Mouse (Mus musculus) olfactory bulb, adult 2 months (tissue): Measurements from ENCODE around the gene Saal1. TPM values are rescaled to one million over a fixed set of nuclear protein-coding genes. Genes with fewer than 3 reads are reported as not detected.
A peak's percentile ranks its signal among the peaks of the same experiment; 100 is the strongest.
"Not testable (repeated sequence)": the region's sequence is repeated elsewhere in the genome, so short reads cannot be mapped to it uniquely, and the experiment has no call there.

ENCODE experiments used
- H3K27ac ChIP-seq: fragments of 200-500 bp; 2 replicates; pipeline ENCODE4 v1.5.1; 2012; ENCODE audit warnings: low read depth, low read length; ENCODE audit not compliant: insufficient read depth
- H3K4me1 ChIP-seq: fragments of 200-500 bp; 2 replicates; pipeline ENCODE4 v1.6.1; 2012; ENCODE audit warnings: low read length; ENCODE audit not compliant: control insufficient read depth, insufficient read depth
- H3K4me3 ChIP-seq: fragments of 200-500 bp; 2 replicates; pipeline ENCODE4 v1.5.1; 2012; ENCODE audit warnings: mild to moderate bottlenecking, low read depth, low read length, moderate library complexity; ENCODE audit not compliant: insufficient read depth
- CTCF ChIP-seq: fragments of 200-500 bp; IDR thresholded peaks from 2 replicates; pipeline ENCODE4 v1.5.1; 2012; ENCODE audit warnings: low read depth, mild to moderate bottlenecking, low read length, moderate library complexity; ENCODE audit not compliant: insufficient read depth
- POLR2A ChIP-seq: fragments of 200-500 bp; IDR thresholded peaks from 2 replicates; pipeline ENCODE4 v1.6.1; 2012; ENCODE audit warnings: mild to moderate bottlenecking, low read depth, low read length, moderate library complexity; ENCODE audit not compliant: insufficient read depth
- WGBS: fragments of 180-500 bp; shearing (Covaris S2); methylation state at CpG from one replicate; pipeline ENCODE4 v1.1.7; 2018; 5-methylcytosine and 5-hydroxymethylcytosine counted together
- polyA plus RNA-seq: library from polyadenylated mRNA; stranded (reverse); fragments of >200 nt; gene quantifications from 2 replicates; pipeline ENCODE4 v1.2.4, GENCODE M21; 2012; ENCODE audit warnings: low replicate concordance; ENCODE audit not compliant: missing spikeins, insufficient read depth, insufficient read length

Saal1 gene
- not detected in 2 replicates for polyA plus RNA-seq

GRCm38 (mm10) chr7:46710390-46710844, at the start of gene Saal1:
Saal1 (minus strand) TSS chr7:46710680.
- Histone ChIP-seq H3K27ac (peak within 1 kb of the TSS; percentile 52; the same call in 1 of the 2 replicates), H3K4me3 (peak within 1 kb of the TSS; percentile 71), H3K4me1 (no peaks in the 10 kb centered on the region)
- TF ChIP-seq POLR2A (peak; percentile 46; the same call in 1 of the 2 replicates), CTCF (peak; percentile 89)
- under 1% methylated on average over 38 of the region's 38 CpGs for WGBS

- Histone ChIP-seq H3K27ac (no peak within 1 kb of the TSS), H3K4me3 (no peak within 1 kb of the TSS), H3K4me1 (0 out of 2 replicates have a peak, but pooled peaks cover 6% of the 10 kb centered on the region)
- WGBS = 79% methylated on average over 3 of the region's 3 CpGs
- TF ChIP-seq POLR2A = no peak
- TF ChIP-seq CTCF = no peak
Observed at GRCm38 (mm10) chr7:46751490-46751889, 41.0 kb upstream of the Saal1 start, which contains the start of gene Saa2. Saa2 (plus strand) TSS chr7:46751790.

- no peak overlapping the region for H3K27ac ChIP-seq
- WGBS = 33% methylated on average over 3 of the region's 3 CpGs
- H3K4me3 ChIP-seq = no peak overlapping the region
- no peak for TF ChIP-seq POLR2A
- TF ChIP-seq CTCF = no peak
- H3K4me1 ChIP-seq = 0 out of 2 replicates have a peak, but pooled peaks cover 6% of the 10 kb centered on the region
Observed at GRCm38 (mm10) chr7:46748459-46748858, 38.0 kb upstream of the Saal1 start.

GRCm38 (mm10) chr7:46746381-46746780, 35.9 kb upstream of the Saal1 start:
- no peak overlapping the region for H3K4me3 ChIP-seq
- no peak for TF ChIP-seq POLR2A
- no peak for TF ChIP-seq CTCF
- WGBS = 90% methylated on average over 7 of the region's 7 CpGs
- no peak overlapping the region for H3K27ac ChIP-seq
- 0 out of 2 replicates have a peak, but pooled peaks cover 3% of the 10 kb centered on the region for H3K4me1 ChIP-seq

GRCm38 (mm10) chr7:46745816-46746215, 35.3 kb upstream of the Saal1 start:
- 80% methylated on average over 3 of the region's 3 CpGs for WGBS
- no peak overlapping the region for H3K27ac ChIP-seq

GRCm38 (mm10) chr7:46742880-46743279, 32.4 kb upstream of the Saal1 start, which contains the start of gene Saa1:
Saa1 (minus strand) TSS chr7:46742980.
- not testable (repeated sequence) for H3K4me3 ChIP-seq, H3K27ac ChIP-seq, H3K4me1 ChIP-seq
- WGBS = 85% methylated on average over 3 of the region's 3 CpGs

More at GRCm38 (mm10) chr7:46745816-46746215, 35.3 kb upstream of the Saal1 start:
- no peak overlapping the region for H3K4me3 ChIP-seq
- H3K4me1 ChIP-seq = 0 out of 2 replicates have a peak, but pooled peaks cover 3% of the 10 kb centered on the region
- no peak for TF ChIP-seq POLR2A
- TF ChIP-seq CTCF = no peak

- not testable (repeated sequence) for H3K4me3 ChIP-seq, H3K27ac ChIP-seq, H3K4me1 ChIP-seq
- 83% methylated on average over 5 of the region's 5 CpGs for WGBS
Observed at GRCm38 (mm10) chr7:46740041-46740440, 29.6 kb upstream of the Saal1 start.

- Histone ChIP-seq H3K27ac (no peak overlapping the region), H3K4me1 (no peaks in the 10 kb centered on the region), H3K4me3 (no peak overlapping the region)
- WGBS = 81% methylated on average over 12 of the region's 12 CpGs
- TF ChIP-seq POLR2A (no peak), CTCF (no peak)
Observed at GRCm38 (mm10) chr7:46738561-46739460, 28.3 kb upstream of the Saal1 start.

GRCm38 (mm10) chr7:46734983-46735382, 24.5 kb upstream of the Saal1 start:
- TF ChIP-seq CTCF (no peak), POLR2A (no peak)

More at GRCm38 (mm10) chr7:46734983-46735382, 24.5 kb upstream of the Saal1 start:
- H3K27ac ChIP-seq = no peak overlapping the region
- 84% methylated on average over 2 of the region's 2 CpGs for WGBS
- H3K4me3 ChIP-seq = no peak overlapping the region
- H3K4me1 ChIP-seq = no peaks in the 10 kb centered on the region
